In the genomic region with DNA sequence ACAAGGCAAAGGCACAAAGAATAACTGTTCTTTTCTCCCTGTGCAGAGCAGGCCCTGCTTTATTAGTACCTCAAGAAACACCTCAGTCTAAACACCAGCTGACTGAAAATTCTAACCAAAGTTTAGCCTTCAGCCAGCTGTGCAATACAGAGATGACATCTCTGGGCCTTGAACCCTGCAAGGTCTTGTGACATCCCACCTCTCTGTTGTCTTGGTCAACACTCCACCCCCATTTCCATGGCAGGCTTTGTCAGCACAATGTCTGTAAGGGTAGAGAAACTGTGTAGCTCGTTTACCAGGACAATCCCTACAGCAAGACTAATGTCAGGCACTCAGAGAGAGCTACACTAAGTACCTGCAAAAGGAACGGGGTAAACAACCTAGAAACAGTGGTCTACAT, we compare ENCODE assay signal across 20 mouse cellular contexts.
"Had no signal": no experiment of that assay in that cellular context is flagged by ENCODE, and none has a peak within 500 bp of the region (broad histone marks: within the 10 kb centered on the region; RNA-seq: fewer than 3 reads in every experiment).

No protein-coding gene starts in this region.

- H3K27ac ChIP-seq: liver, embryonic 15.5 days; lung, embryonic 15.5 days; midbrain, embryonic 10.5 days; midbrain, embryonic 12.5 days; neural tube, embryonic 13.5 days; neural tube, embryonic 15.5 days had no signal

- H3K4me1 ChIP-seq: liver, embryonic 15.5 days; lung, embryonic 15.5 days; midbrain, embryonic 10.5 days; midbrain, embryonic 12.5 days; neural tube, embryonic 13.5 days; neural tube, embryonic 15.5 days had no signal

- H3K27me3 ChIP-seq: liver, embryonic 15.5 days; lung, embryonic 15.5 days; midbrain, embryonic 12.5 days; neural tube, embryonic 13.5 days; neural tube, embryonic 15.5 days had no signal

- H3K9ac ChIP-seq: liver, embryonic 15.5 days; lung, embryonic 15.5 days; midbrain, embryonic 12.5 days; neural tube, embryonic 13.5 days; neural tube, embryonic 15.5 days had no signal

- H3K4me2 ChIP-seq: liver, embryonic 15.5 days; lung, embryonic 15.5 days; midbrain, embryonic 12.5 days; neural tube, embryonic 13.5 days; neural tube, embryonic 15.5 days had no signal

- ATAC-seq: lung, postnatal 0 days; midbrain, embryonic 16.5 days had no signal

- DNase-seq: lung, adult 2 months; lung, postnatal 4 days; midbrain, embryonic 14.5 days; retina, postnatal 1 day; right cerebral cortex, adult 18-20 months; right cerebral cortex, postnatal 25 days; right cerebral cortex, postnatal 4 days; spleen, adult 18-20 months; thymus, adult 18-20 months; thymus, postnatal 14 days; thymus, postnatal 36 days had no signal

- H3K4me3 ChIP-seq: liver, embryonic 15.5 days; lung, embryonic 15.5 days; midbrain, embryonic 10.5 days; midbrain, embryonic 12.5 days; myocyte; neural tube, embryonic 13.5 days; neural tube, embryonic 15.5 days had no signal

- H3K9me3 ChIP-seq: liver, embryonic 15.5 days; lung, embryonic 15.5 days; midbrain, embryonic 10.5 days; midbrain, embryonic 12.5 days; neural tube, embryonic 13.5 days; neural tube, embryonic 15.5 days had no signal
